Mouse (Mus musculus) stomach, embryonic 16.5 days (tissue): ENCODE data around the gene Ciart. TPM values are rescaled to one million over a fixed set of nuclear protein-coding genes. Genes with fewer than 3 reads are reported as not detected.

ENCODE experiments used
- ATAC-seq: fragments of 200-750 bp; cut with Nextera tagmentation; 2 replicates; pipeline ENCODE4 v1.8.0; 2017; ENCODE audit warnings: moderate number of reproducible peaks, moderate TSS enrichment; ENCODE audit not compliant: insufficient read depth, low FRiP score
- H3K27ac ChIP-seq: fragments of 300-500 bp; sonication (generic); 2 replicates; pipeline ENCODE4 v1.5.1; 2014; ENCODE audit warnings: low read length
- H3K27me3 ChIP-seq: fragments of 300-500 bp; sonication (generic); 2 replicates; pipeline ENCODE4 v1.6.1; 2014; ENCODE audit warnings: low read length, control low read depth, mixed read lengths; ENCODE audit not compliant: control insufficient read depth, insufficient read depth
- H3K36me3 ChIP-seq: fragments of 300-500 bp; sonication (generic); 2 replicates; pipeline ENCODE4 v1.6.1; 2014; ENCODE audit warnings: low read length; ENCODE audit not compliant: control insufficient read depth, insufficient read depth
- H3K4me1 ChIP-seq: fragments of 300-500 bp; sonication (generic); 2 replicates; pipeline ENCODE4 v1.6.1; 2014; ENCODE audit warnings: low read length, control low read depth, mixed read lengths; ENCODE audit not compliant: control insufficient read depth, insufficient read depth
- H3K4me2 ChIP-seq: fragments of 300-500 bp; sonication (generic); 2 replicates; pipeline ENCODE4 v1.6.1; 2014; ENCODE audit warnings: low read depth, low read length, mixed read lengths
- H3K4me3 ChIP-seq: fragments of 300-500 bp; sonication (generic); replicated peaks from 2 replicates; pipeline ENCODE4 v1.5.1; 2014; ENCODE audit warnings: mild to moderate bottlenecking, low read length
- H3K9ac ChIP-seq: fragments of 300-500 bp; sonication (generic); 2 replicates; pipeline ENCODE4 v1.6.1; 2014; ENCODE audit warnings: low read length
- H3K9me3 ChIP-seq: fragments of 300-500 bp; sonication (generic); replicated peaks from 2 replicates; pipeline ENCODE4 v1.6.1; 2016; ENCODE audit warnings: low read length, control low read depth; ENCODE audit not compliant: control insufficient read depth
- WGBS: fragments of 180-500 bp; shearing (Covaris S2); extraction: QIAGEN DNeasy Blood & Tissue Kit; methylation state at CpG from one replicate; pipeline ENCODE4 v1.1.7; 2014; 5-methylcytosine and 5-hydroxymethylcytosine counted together
- polyA plus RNA-seq: library from polyadenylated mRNA; unstranded; fragments of >200 nt; fragmentation: Nextera tagmentation; extraction: Ambion mirVana; gene quantifications from 2 replicates; pipeline ENCODE4 v1.2.1, GENCODE M21; 2015

Ciart gene
- 3.8 and 5.2 TPM in 2 replicates for polyA plus RNA-seq

DNA sequence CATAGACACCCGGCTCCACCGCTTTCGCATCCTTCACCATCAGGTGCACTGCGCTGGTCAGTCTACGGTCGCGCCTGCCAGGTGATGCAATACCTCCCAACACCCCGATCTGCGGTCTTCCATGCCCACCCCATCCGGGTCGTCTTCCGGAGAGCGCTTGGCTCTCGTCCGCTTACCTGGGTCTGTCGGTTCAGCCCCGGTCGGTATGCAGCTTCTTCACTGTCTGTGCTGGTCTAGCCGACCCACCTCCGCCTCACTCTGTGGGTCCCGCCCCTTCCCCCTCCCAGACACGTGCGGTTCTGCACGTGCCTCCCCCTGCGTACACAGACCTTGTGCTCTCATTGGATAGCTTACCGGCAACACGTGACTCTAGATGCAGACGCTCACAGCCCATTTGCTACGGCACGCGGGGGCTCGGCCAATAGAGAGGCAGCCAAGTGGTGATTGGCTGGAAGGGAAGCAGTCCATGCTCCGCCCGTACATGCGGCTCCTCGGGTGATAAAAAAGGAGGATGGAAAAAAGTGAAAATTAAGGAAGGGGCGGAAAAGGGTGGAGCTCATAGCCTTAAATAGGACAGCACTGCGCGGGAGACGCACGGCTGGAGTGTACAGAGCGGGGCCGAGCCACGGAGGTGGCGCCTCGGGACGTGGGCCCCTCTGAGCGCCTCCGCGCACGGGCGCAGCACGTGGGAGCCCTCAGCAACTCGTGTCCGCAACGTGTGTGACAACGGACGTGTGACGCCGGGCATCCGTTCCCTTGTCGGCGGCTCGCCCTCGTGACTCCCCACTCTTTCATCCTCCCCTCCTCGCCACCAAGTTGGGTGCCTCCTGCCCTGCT, at the start of gene Ciart:
Gene Ciart (minus strand): TSS at position 273 of the 837 bp plus-strand sequence.
- Histone ChIP-seq H3K4me2 (peak within 1 kb of the TSS; percentile 100), H3K4me3 (peak within 1 kb of the TSS; percentile 61), H3K27ac (peak within 1 kb of the TSS; percentile 3; the same call in 1 of the 2 replicates), H3K9ac (peak within 1 kb of the TSS; percentile 62), H3K27me3 (no peaks in the 10 kb centered on the region), H3K4me1 (peaks cover 4% of the 10 kb centered on the region; the same call in 1 of the 2 replicates), H3K36me3 (no peaks in the 10 kb centered on the region), H3K9me3 (no peaks in the 10 kb centered on the region)
- WGBS: under 1% methylated on average over 64 of the region's 66 CpGs
- ATAC-seq: peak; percentile 99

DNA sequence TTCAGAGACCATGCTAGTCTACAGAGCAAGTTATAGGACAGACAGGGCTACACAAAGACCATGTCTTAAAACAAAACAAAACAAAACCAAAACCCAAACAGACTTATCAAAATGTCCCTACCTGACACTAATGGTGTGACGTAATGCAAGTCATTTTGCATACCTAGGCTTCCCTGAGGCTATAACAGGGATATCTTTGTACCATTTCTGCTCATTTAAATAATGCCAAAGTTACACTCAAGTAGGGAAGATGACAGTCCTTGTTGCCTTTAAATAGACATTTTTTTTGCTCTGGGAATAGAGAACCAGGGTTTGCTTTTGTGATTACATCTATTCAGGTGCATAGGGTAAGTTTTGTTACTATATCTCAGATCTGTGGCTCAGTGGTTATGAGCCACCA, 49.4 kb upstream of the Ciart start:
- H3K4me3 ChIP-seq: no peak overlapping the region
- no peak overlapping the region for H3K27ac ChIP-seq
- no peak overlapping the region for H3K4me2 ChIP-seq
- peaks cover 6% of the 10 kb centered on the region; the same call in 1 of the 2 replicates for H3K36me3 ChIP-seq
- H3K9me3 ChIP-seq: no peaks in the 10 kb centered on the region
- H3K27me3 ChIP-seq: no peaks in the 10 kb centered on the region
- 82% methylated on average over 1 of the region's 1 CpGs for WGBS
- peaks cover 4% of the 10 kb centered on the region; the same call in 1 of the 2 replicates for H3K4me1 ChIP-seq
- no peak for ATAC-seq
- no peak overlapping the region for H3K9ac ChIP-seq

DNA sequence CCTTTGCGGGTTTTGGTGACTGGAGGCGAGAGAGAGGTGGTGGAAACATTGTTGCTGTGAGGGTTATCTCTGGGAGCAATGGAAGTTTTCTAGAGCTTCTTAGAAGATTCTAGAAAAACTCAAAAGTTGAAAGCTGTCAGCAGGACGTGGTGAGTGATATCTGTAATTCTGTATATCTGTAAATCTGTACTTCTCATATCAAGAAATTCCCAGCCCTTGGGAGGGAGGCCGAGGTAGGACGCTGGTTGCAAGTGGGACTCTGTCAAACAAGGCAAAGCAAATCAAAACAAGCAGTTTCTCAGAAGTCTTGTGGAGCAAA, 48.4 kb upstream of the Ciart start:
- 1% methylated on average over 5 of the region's 5 CpGs for WGBS
- Histone ChIP-seq H3K4me1 (peaks cover 4% of the 10 kb centered on the region; the same call in 1 of the 2 replicates), H3K27ac (peak overlapping the region; percentile 94), H3K27me3 (no peaks in the 10 kb centered on the region), H3K4me2 (peak overlapping the region; percentile 78), H3K9ac (peak overlapping the region; percentile 96), H3K36me3 (peaks cover 6% of the 10 kb centered on the region; the same call in 1 of the 2 replicates), H3K4me3 (peak overlapping the region; percentile 97), H3K9me3 (no peaks in the 10 kb centered on the region)
- ATAC-seq: no peak

DNA sequence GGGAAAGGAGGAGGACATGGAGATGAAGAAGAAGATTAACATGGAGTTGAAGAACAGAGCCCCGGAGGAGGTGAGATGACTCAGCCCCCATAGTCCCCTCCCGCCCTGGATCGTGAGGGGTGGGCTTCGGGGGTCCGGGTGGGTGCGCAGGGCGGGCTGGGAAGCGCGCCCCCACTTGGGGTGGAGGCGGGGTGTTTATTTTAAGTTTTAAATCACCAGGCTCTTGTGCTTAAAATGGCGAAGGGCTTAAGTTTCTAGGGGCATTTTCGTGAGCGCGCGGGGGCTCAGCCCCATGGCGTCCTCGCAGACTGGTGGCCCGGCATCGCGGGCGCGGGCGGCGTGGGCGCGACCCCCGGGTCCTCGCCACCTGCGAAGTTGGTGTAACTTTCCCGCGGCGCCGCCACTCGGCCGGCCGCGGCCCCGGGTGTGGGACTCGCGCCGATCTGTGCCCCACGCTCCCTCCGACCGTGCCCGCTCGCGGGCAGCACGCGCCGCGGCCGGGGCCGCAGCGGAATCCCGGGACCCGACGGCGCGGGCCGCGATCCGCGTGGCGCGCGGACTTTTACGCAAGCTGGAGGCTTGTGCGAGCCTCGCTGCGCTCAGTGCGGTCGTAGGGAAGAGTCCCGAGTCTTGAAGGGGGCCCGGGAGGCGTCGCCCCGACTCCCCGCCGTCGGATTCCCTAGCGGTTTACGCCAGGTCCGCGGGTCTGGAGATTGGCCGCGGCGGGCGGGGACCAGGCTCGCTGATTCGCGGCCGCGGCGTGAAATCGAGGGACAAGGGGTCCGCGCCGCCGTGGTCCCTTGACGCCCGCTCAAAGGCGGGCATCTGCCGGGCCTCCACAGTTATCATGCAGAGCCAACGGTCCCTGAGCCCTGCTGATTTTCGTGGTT, 47.8 kb upstream of the Ciart start:
- Histone ChIP-seq H3K4me1 (peaks cover 4% of the 10 kb centered on the region; the same call in 1 of the 2 replicates), H3K9me3 (no peaks in the 10 kb centered on the region), H3K27me3 (no peaks in the 10 kb centered on the region), H3K9ac (peak overlapping the region; percentile 96), H3K4me2 (peak overlapping the region; percentile 78), H3K27ac (peak overlapping the region; percentile 94), H3K36me3 (peaks cover 6% of the 10 kb centered on the region; the same call in 1 of the 2 replicates), H3K4me3 (peak overlapping the region; percentile 97)
- peak; percentile 4; the same call in 1 of the 2 replicates for ATAC-seq
- under 1% methylated on average over 105 of the region's 105 CpGs for WGBS

DNA sequence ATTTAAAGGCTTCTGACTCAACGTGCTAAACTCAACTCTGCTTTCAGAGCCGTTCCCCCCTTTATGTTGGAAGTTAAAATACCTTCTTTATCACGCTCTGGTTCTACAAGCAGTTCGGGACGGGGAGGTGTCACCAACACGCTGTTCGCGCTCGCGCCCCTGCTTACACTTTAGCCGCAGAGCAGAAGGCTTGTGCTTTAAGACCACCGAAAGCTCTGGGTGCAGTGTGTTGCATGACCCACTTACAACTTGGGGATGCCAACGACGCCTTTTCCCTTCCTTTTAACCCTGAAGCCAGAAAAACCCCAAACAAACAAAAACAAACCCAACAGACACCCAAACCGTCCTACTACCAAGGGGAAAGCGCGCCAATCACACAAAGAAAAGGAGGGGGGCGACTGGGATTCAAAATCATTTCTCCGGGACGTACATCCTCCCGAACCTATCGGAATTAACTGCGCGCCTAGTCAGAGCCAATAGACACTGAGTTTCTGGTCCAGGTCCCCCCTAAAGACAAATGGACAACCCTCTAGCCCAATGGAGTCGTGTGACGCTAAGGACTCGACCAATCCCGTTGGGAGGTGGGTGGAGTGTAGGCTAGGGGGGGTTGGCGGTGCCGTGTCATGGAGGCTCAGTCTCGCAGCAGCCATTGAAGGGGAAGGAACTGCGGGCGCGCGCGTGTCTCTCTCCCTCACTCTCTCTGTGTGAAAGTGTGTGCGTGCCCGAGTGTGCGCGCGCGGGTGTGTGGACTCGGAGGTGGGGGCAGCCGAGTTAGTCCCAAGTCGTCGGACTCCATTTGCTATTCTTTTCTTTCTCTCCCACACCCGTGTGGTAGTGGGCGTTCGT, 46.8 kb upstream of the Ciart start, which contains the start of gene Anp32e:
Gene Anp32e (plus strand): TSS at position 589 of the 846 bp plus-strand sequence.
- Histone ChIP-seq H3K27me3 (no peaks in the 10 kb centered on the region), H3K36me3 (peaks cover 3% of the 10 kb centered on the region; the same call in 1 of the 2 replicates), H3K4me2 (peak within 1 kb of the TSS; percentile 85), H3K9ac (peak within 1 kb of the TSS; percentile 96), H3K9me3 (no peaks in the 10 kb centered on the region), H3K4me3 (peak within 1 kb of the TSS; percentile 97), H3K27ac (peak within 1 kb of the TSS; percentile 94), H3K4me1 (peaks cover 4% of the 10 kb centered on the region; the same call in 1 of the 2 replicates)
- peak; percentile 100 for ATAC-seq
- under 1% methylated on average over 49 of the region's 49 CpGs for WGBS

DNA sequence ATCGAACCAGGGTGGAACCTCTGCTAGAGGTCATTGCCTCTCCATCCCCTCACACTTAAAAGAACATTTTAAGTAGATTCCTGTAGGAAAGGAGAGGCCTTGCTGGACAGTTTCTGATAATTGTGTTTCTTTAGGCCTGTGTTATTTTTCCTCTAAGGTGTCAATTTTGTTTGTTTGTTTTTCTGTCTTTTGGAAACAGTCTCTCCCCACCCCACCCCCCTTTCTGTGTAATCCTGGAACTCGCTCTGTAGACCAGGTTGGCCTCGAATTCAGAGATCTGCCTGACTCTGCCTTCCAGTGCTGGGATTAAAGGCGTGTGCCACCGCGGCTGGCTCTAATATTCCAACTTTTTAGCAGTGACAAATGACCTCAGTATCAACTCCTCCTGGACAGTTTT, 46.2 kb upstream of the Ciart start:
- ATAC-seq: no peak
- Histone ChIP-seq H3K4me1 (peaks cover 4% of the 10 kb centered on the region; the same call in 1 of the 2 replicates), H3K4me2 (peak overlapping the region; percentile 85), H3K4me3 (peak overlapping the region; percentile 97), H3K27ac (peak overlapping the region; percentile 76), H3K9ac (peak overlapping the region; percentile 75), H3K36me3 (no peaks in the 10 kb centered on the region), H3K9me3 (no peaks in the 10 kb centered on the region), H3K27me3 (no peaks in the 10 kb centered on the region)
- 54% methylated on average over 6 of the region's 6 CpGs for WGBS

DNA sequence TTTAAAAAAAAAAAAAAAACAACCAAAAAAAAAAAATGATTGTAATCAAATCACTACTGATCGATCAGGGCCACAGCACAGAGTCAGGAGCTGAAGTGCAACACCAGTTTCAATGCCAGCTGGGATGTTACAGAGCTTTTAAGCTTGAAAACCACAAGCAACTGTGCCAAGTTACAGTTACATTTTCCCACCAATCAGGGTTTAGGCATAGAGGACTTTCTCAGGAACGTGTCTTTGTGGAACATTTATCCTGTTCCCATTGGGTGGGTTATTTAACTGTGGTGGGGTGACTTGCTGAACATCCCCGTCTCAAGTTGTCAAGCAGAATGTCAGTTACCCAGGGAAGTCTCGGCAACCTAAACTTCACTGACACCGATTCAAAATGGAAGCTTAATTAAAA, 43.0 kb upstream of the Ciart start:
- Histone ChIP-seq H3K36me3 (no peaks in the 10 kb centered on the region), H3K27me3 (no peaks in the 10 kb centered on the region), H3K4me3 (no peak overlapping the region), H3K9ac (no peak overlapping the region), H3K27ac (no peak overlapping the region), H3K9me3 (no peaks in the 10 kb centered on the region), H3K4me1 (no peaks in the 10 kb centered on the region), H3K4me2 (no peak overlapping the region)
- no peak for ATAC-seq
- 74% methylated on average over 5 of the region's 5 CpGs for WGBS

DNA sequence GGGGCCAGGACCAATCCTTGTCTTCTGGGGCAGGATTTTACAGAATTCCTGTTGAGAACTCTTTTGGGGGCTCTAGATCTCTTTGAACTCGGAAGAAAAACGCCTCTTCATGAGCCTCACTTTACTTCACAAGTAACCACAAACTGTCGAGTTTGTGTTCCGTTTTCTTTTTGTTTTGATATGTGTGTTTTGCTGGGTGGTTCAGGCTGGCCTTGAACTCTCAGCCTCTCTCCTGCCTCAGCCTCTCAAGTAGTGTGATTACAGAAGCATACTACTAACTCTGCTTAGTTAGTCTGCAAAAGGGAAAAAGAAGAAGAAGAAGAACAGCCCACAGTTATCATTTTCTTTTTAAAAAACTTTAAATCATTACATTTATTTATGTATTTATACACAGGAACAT, 42.1 kb upstream of the Ciart start:
- H3K27ac ChIP-seq: no peak overlapping the region
- no peaks in the 10 kb centered on the region for H3K27me3 ChIP-seq
- WGBS: 62% methylated on average over 4 of the region's 4 CpGs
- H3K4me1 ChIP-seq: no peaks in the 10 kb centered on the region
- no peaks in the 10 kb centered on the region for H3K36me3 ChIP-seq
- no peak overlapping the region for H3K4me3 ChIP-seq
- H3K9me3 ChIP-seq: no peaks in the 10 kb centered on the region
- no peak overlapping the region for H3K9ac ChIP-seq
- no peak for ATAC-seq
- H3K4me2 ChIP-seq: no peak overlapping the region
